Mouse (Mus musculus): ENCODE data around the gene Trim63.

- TF ChIP-seq CTCF (conservative IDR thresholded peaks at IDR 0.05; ENCODE audit: low read length): no peak
- no peak for TF ChIP-seq POU5F1 (IDR thresholded peaks at IDR 0.05; ENCODE audit: borderline replicate concordance, low read length)
- no peak for TF ChIP-seq NANOG (IDR thresholded peaks at IDR 0.05; ENCODE audit: borderline replicate concordance, low read length)
These were observed 4.3 kb upstream of the Trim63 start for GRCm38 (mm10) chr4:134310656-134311055.

Data from E14TG2a.4 (cell line).